Mouse (Mus musculus): ENCODE data around the gene Ccn2. TPM values are rescaled to one million over a fixed set of nuclear protein-coding genes. Genes with fewer than 3 reads are reported as not detected.

Ccn2 gene
- polyA plus RNA-seq, 1 experiment, result 483 TPM

GRCm38 (mm10) chr10:24625060-24625701 is 29.9 kb downstream of the Ccn2 start:
- Histone ChIP-seq H3K27ac (ENCODE audit: insufficient read depth, low read length) (no peak overlapping the region), H3K4me1 (ENCODE audit: control insufficient read depth, insufficient read depth, low read length) (no peaks in the 10 kb centered on the region), H3K4me3 (ENCODE audit: insufficient read depth, low read length) (no peak overlapping the region)
- TF ChIP-seq CTCF (IDR thresholded peaks at IDR 0.05; ENCODE audit: borderline replicate concordance, insufficient read depth, low read length) (peak; percentile 94), POLR2A (IDR thresholded peaks at IDR 0.05; ENCODE audit: low read depth, low read length) (no peak)

GRCm38 (mm10) chr10:24627262-24627661 is 32.0 kb downstream of the Ccn2 start:
- no peak for TF ChIP-seq CTCF (IDR thresholded peaks at IDR 0.05; ENCODE audit: borderline replicate concordance, insufficient read depth, low read length)
- no peak for TF ChIP-seq POLR2A (IDR thresholded peaks at IDR 0.05; ENCODE audit: low read depth, low read length)

GRCm38 (mm10) chr10:24628466-24628865 is 33.2 kb downstream of the Ccn2 start:
- no peak overlapping the region for H3K27ac ChIP-seq (ENCODE audit: insufficient read depth, low read length)
- H3K4me1 ChIP-seq (ENCODE audit: control insufficient read depth, insufficient read depth, low read length), result no peaks in the 10 kb centered on the region
- TF ChIP-seq POLR2A (IDR thresholded peaks at IDR 0.05; ENCODE audit: low read depth, low read length), result no peak
- no peak for TF ChIP-seq CTCF (IDR thresholded peaks at IDR 0.05; ENCODE audit: borderline replicate concordance, insufficient read depth, low read length)
- no peak overlapping the region for H3K4me3 ChIP-seq (ENCODE audit: insufficient read depth, low read length)

More at GRCm38 (mm10) chr10:24627262-24627661, 32.0 kb downstream of the Ccn2 start:
- Histone ChIP-seq H3K4me3 (ENCODE audit: insufficient read depth, low read length) (no peak overlapping the region), H3K27ac (ENCODE audit: insufficient read depth, low read length) (no peak overlapping the region), H3K4me1 (ENCODE audit: control insufficient read depth, insufficient read depth, low read length) (no peaks in the 10 kb centered on the region)

GRCm38 (mm10) chr10:24629086-24629720 is 34.0 kb downstream of the Ccn2 start:
- H3K27ac ChIP-seq (ENCODE audit: insufficient read depth, low read length), result no peak overlapping the region
- H3K4me3 ChIP-seq (ENCODE audit: insufficient read depth, low read length), result no peak overlapping the region
- no peaks in the 10 kb centered on the region for H3K4me1 ChIP-seq (ENCODE audit: control insufficient read depth, insufficient read depth, low read length)
- TF ChIP-seq POLR2A (IDR thresholded peaks at IDR 0.05; ENCODE audit: low read depth, low read length) (no peak), CTCF (IDR thresholded peaks at IDR 0.05; ENCODE audit: borderline replicate concordance, insufficient read depth, low read length) (no peak)

GRCm38 (mm10) chr10:24630469-24631081 is 35.3 kb downstream of the Ccn2 start:
- no peak overlapping the region for H3K27ac ChIP-seq (ENCODE audit: insufficient read depth, low read length)
- no peak overlapping the region for H3K4me3 ChIP-seq (ENCODE audit: insufficient read depth, low read length)
- TF ChIP-seq CTCF (IDR thresholded peaks at IDR 0.05; ENCODE audit: borderline replicate concordance, insufficient read depth, low read length) (peak; percentile 50), POLR2A (IDR thresholded peaks at IDR 0.05; ENCODE audit: low read depth, low read length) (no peak)
- no peaks in the 10 kb centered on the region for H3K4me1 ChIP-seq (ENCODE audit: control insufficient read depth, insufficient read depth, low read length)

DNA sequence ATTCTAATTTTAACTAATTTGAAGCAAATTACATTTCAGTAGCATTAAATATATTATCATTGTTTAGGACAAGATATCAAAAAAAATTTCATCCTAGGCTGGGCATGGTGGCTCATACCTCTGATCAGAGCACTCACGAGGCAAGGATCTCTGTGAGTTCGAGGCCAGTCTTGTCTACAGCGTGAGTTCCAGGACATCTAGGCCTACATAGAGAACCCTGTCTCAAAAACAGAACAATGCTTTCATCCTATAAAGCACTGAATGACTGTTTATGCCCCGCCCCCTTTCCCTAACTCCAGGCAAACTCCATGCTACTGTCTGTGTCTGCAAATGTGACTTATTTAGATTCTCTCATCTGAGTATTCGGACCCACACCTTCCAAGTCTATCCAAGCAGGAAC is 35.9 kb downstream of the Ccn2 start:
- Histone ChIP-seq H3K4me1 (ENCODE audit: control insufficient read depth, insufficient read depth, low read length) (no peaks in the 10 kb centered on the region), H3K27ac (ENCODE audit: insufficient read depth, low read length) (no peak overlapping the region), H3K4me3 (ENCODE audit: insufficient read depth, low read length) (no peak overlapping the region)
- no peak for TF ChIP-seq POLR2A (IDR thresholded peaks at IDR 0.05; ENCODE audit: low read depth, low read length)
- no peak for TF ChIP-seq CTCF (IDR thresholded peaks at IDR 0.05; ENCODE audit: borderline replicate concordance, insufficient read depth, low read length)

DNA sequence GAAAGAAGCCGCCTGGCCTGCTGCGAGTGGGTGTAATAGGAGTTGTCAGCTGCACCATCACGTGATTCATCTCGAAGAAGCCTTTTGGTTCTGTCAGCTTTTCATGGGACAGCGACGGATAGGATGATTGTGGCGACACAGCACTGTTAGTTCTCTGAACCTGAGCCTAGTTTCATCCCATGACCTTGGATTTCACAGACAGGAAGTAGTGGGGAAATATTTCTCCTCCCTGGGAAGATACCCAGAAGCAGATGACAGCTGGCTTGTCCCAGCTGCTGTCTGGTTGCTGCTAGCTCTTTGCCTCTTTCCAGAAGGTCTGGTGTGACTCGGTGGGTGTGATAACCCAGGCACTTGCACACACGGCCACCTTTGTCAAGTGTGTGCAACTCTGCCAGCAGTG is 39.0 kb downstream of the Ccn2 start:
- H3K4me1 ChIP-seq (ENCODE audit: control insufficient read depth, insufficient read depth, low read length), result peaks cover 3% of the 10 kb centered on the region; the same call in 1 of the 2 replicates
- no peak overlapping the region for H3K4me3 ChIP-seq (ENCODE audit: insufficient read depth, low read length)
- no peak overlapping the region for H3K27ac ChIP-seq (ENCODE audit: insufficient read depth, low read length)
- TF ChIP-seq POLR2A (IDR thresholded peaks at IDR 0.05; ENCODE audit: low read depth, low read length) (no peak), CTCF (IDR thresholded peaks at IDR 0.05; ENCODE audit: borderline replicate concordance, insufficient read depth, low read length) (no peak)

DNA sequence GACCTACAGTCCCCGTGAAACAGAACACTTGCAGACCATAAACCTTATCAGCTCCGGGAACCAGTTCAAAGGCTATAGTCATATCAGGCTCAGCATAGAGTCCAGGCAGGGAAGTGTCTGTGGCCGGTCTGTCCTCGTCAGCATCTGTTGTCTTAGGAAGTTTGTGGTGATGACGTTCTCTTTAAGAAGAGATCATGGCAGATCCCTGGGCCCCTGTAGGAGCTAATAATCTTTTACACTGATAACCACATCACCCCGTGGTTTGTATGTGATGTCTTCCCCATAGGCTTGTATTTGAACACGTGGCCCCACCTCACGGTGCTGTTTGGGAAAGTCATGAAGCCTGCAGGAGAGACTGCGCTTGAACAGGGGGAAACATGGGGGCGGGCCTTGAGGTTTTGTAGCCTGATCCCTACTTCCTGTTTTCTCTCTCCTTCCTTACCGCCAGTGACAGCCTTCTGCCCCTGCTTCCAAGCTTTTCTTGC is 40.1 kb downstream of the Ccn2 start:
- Histone ChIP-seq H3K27ac (ENCODE audit: insufficient read depth, low read length) (no peak overlapping the region), H3K4me1 (ENCODE audit: control insufficient read depth, insufficient read depth, low read length) (peaks cover 3% of the 10 kb centered on the region; the same call in 1 of the 2 replicates), H3K4me3 (ENCODE audit: insufficient read depth, low read length) (no peak overlapping the region)
- TF ChIP-seq POLR2A (IDR thresholded peaks at IDR 0.05; ENCODE audit: low read depth, low read length) (no peak), CTCF (IDR thresholded peaks at IDR 0.05; ENCODE audit: borderline replicate concordance, insufficient read depth, low read length) (no peak)

DNA sequence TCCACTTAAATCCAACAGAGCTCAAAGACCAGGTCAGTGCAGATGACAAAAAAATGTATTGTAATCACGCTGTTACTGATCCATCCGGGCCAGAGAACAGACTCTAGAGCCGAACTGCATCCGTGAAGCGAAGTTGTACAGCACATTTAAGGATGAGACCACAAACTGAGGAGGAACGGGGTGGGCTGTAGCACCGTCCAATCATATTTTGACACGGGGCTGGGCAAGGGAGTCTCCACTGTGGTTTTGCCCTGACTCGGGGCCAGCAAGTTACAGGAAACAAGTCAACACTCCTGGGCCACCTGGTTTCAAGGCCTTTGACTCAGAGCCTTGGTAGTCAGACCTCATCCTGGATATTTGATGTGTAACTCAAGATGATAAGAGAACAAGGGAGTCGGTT is 40.6 kb downstream of the Ccn2 start:
- H3K4me1 ChIP-seq (ENCODE audit: control insufficient read depth, insufficient read depth, low read length), result peaks cover 3% of the 10 kb centered on the region; the same call in 1 of the 2 replicates
- H3K4me3 ChIP-seq (ENCODE audit: insufficient read depth, low read length), result no peak overlapping the region
- no peak overlapping the region for H3K27ac ChIP-seq (ENCODE audit: insufficient read depth, low read length)
- no peak for TF ChIP-seq CTCF (IDR thresholded peaks at IDR 0.05; ENCODE audit: borderline replicate concordance, insufficient read depth, low read length)
- TF ChIP-seq POLR2A (IDR thresholded peaks at IDR 0.05; ENCODE audit: low read depth, low read length), result no peak

DNA sequence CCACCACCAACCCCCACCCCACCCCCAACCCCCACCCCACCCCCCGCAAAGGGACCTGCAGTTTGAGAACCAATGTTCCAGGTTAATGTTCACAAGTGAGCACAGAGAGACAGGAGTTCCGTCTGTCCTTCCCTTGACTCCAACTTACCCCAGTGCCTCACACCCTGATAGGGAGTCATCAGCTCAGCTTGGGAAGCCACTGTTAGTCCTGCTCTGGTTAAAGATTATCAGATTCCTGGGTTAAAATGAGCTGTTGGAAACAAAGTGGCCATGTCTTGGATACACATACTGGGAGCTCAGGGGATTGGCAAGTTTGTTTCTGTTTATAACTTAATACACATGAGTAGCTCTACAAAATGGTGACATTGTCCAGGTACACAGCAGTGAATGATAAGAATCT is 41.7 kb downstream of the Ccn2 start:
- TF ChIP-seq CTCF (IDR thresholded peaks at IDR 0.05; ENCODE audit: borderline replicate concordance, insufficient read depth, low read length) (no peak), POLR2A (IDR thresholded peaks at IDR 0.05; ENCODE audit: low read depth, low read length) (no peak)
- H3K4me3 ChIP-seq (ENCODE audit: insufficient read depth, low read length), result no peak overlapping the region
- H3K27ac ChIP-seq (ENCODE audit: insufficient read depth, low read length), result no peak overlapping the region
- peaks cover 3% of the 10 kb centered on the region; the same call in 1 of the 2 replicates for H3K4me1 ChIP-seq (ENCODE audit: control insufficient read depth, insufficient read depth, low read length)
